Mouse (Mus musculus): Measurements from ENCODE around the gene Nlrp4a.
"Not testable (repeated sequence)": the region's sequence is repeated elsewhere in the genome, so short reads cannot be mapped to it uniquely, and the experiment has no call there.

Gene Nlrp4a

GRCm38 (mm10) chr7:26434813-26435212 is at the start of gene Nlrp4a:
TSS of gene Nlrp4a (plus strand) at chr7:26435113.
- no peak for DNase-seq

GRCm38 (mm10) chr7:26386691-26387090 is 48.2 kb upstream of the Nlrp4a start:
- DNase-seq = not testable (repeated sequence)

- DNase-seq = not testable (repeated sequence)
These were observed 43.8 kb upstream of the Nlrp4a start for GRCm38 (mm10) chr7:26391137-26391536.

GRCm38 (mm10) chr7:26391811-26392210 is 43.1 kb upstream of the Nlrp4a start:
- not testable (repeated sequence) for DNase-seq

- DNase-seq = not testable (repeated sequence)
These were observed 31.3 kb upstream of the Nlrp4a start, which contains the start of gene Nlrp9c for GRCm38 (mm10) chr7:26403600-26403999. TSS of gene Nlrp9c (minus strand) at chr7:26403700.

GRCm38 (mm10) chr7:26476690-26477089 is 41.8 kb downstream of the Nlrp4a start:
- no peak for DNase-seq

- DNase-seq = not testable (repeated sequence)
These were observed 54.6 kb downstream of the Nlrp4a start for GRCm38 (mm10) chr7:26489514-26489913.

Measured in right cerebral cortex, postnatal 14 days (tissue).